Mouse (Mus musculus) mouse trophoblast stem cell (cell line): ENCODE data around the gene Gpr87.
"Not testable (repeated sequence)": the region's sequence is repeated elsewhere in the genome, so short reads cannot be mapped to it uniquely, and the experiment has no call there.

Experiments
- in situ Hi-C, 2 experiments: fragments of 300-500 bp; cut with MseI, MboI; formaldehyde crosslinking; loops; 2 replicates in 1 of 2; 3 replicates in 1 of 2; pipeline ENCODE4 v1.15.1; 2025

Gene Gpr87

DNA sequence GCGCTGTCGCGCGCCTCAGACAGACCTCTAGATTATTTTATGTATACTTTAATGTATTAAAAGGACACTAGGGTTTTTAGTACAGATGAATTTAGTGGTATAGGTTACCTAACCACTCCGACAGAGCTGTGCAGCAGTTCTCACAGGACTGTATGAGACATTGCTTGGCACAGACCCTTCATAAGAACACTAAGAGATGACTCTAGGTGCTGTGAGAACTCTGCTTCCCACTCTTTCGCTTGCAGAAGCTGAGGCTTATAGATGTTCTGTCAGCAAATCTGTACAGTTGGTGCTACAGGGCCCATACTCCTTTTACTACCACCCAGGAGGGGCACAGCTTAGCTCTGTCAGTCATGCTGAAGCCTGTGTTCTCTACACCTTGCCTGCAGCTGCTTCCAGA lies 3.2 kb downstream of the Gpr87 start:
- in situ Hi-C loops, result no loop called here

GRCm38 (mm10) chr3:59187336-59187735 lies 7.6 kb downstream of the Gpr87 start:
- in situ Hi-C loops, result no loop called here

GRCm38 (mm10) chr3:59185662-59186061 lies 9.2 kb downstream of the Gpr87 start:
- in situ Hi-C loops, result no loop called here

- in situ Hi-C loops, result no loop called here
Measured at GRCm38 (mm10) chr3:59182129-59182528, 12.8 kb downstream of the Gpr87 start.

DNA sequence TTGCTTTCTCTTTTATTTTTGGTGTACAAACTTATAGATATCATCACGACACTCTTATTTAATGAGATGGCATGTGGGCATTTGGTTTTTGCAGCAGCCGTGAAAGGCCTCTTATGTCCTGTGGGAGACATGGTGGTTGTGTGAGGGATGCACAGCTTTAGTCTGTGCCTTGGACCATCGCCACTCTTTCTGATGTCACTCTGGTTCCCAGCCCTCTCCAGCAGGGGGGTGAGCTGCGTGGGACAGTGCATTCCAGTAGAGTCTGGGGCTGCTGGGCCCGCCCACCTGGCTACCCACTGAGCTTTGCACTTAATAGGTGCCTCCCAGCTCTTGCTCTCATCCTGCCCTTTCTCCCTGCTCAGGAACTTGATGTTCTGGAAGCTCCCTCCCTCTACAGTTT lies 13.8 kb downstream of the Gpr87 start:
- in situ Hi-C loops, result no loop called here

GRCm38 (mm10) chr3:59176871-59177270 lies 18.0 kb downstream of the Gpr87 start:
- in situ Hi-C loops, result no loop called here

DNA sequence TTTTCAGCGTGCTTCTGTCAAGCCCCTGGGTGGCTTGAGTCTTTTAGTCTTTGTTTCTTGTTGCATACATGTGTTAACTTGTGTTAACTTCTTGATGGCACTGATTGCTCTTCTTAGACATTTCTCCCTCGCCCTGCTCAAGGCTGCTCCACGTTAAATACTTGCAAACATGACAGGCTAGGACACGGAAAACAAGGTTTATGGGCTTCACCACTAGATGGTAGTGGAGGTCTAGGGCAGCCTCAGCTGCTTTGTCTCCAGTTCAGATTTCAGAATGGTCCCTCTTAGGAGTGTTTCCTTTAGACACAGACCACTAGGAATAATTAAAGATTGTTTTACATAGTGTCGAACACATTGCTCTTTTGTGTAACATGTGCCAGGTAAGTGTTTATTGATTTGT lies 19.7 kb downstream of the Gpr87 start:
- in situ Hi-C loops, result no loop called here

DNA sequence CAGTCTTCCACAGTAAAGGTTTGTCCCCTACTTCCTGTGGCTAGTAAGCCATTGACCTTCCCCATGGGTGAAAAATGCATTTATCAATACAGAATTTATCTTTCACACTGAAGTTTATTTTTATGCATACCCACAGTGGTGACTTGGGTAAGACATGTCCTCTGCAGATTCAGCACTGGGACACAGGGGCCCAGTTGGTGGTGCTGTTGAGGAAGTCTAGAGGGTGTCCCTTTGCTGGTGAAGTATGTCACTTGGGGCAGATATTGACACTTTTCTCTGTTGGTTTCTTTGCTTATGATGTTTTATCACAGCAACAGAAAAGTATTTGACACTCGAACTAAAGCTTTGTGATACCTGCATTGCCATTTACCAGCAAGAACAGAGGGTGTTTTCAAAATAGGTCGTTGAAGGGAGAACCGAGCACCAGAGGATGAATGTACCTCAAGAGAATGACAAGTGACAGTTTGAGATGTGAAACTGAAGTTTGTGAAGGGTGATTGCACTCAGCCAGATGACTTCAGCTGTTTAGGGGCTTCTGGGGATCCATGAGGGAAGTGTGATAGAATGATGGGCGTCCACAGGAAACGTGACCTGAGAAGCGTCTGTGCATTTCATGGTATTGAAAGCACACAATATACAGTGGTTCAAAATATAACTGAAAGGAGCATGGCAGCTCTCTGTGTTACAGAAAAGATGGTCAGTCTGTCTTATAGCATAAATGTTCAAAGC lies 20.3 kb downstream of the Gpr87 start:
- in situ Hi-C loops, result no loop called here

DNA sequence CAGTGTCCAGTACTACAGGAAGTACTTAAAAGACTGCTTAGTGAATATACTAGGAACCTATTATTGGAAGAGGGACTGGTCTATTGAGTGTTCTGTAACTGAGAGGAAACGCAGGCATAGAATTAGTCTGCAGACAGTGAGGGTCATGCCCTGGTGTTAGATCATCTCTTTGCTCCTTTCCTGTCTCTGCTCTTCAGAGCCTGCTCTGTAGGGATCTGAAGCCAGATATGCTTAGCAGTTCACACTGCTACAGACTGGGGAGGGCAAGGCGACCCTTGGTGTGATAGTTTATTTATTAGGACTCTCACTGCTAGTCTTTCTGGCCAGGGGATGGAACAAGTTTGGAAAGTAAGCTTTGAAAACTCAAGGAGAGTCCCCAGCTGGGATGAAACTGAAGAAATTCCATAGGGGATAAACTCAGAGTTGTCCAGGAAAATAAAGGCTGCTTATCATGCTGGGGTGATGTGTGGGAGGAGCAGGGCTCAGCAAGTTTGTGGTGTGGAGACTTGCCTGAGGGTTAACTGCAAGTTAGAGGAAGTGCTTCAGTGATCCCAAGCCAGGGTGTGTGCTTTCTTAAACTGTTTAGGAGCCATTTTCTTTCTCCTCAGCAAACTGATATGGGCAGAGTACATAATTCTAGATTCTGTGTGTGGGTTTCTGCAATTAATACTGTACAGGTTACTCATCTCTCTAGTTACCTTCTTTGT lies 24.8 kb downstream of the Gpr87 start:
- in situ Hi-C loops, result no loop called here

- in situ Hi-C loops, result no loop called here
Measured at GRCm38 (mm10) chr3:59169215-59169614, 25.7 kb downstream of the Gpr87 start.

DNA sequence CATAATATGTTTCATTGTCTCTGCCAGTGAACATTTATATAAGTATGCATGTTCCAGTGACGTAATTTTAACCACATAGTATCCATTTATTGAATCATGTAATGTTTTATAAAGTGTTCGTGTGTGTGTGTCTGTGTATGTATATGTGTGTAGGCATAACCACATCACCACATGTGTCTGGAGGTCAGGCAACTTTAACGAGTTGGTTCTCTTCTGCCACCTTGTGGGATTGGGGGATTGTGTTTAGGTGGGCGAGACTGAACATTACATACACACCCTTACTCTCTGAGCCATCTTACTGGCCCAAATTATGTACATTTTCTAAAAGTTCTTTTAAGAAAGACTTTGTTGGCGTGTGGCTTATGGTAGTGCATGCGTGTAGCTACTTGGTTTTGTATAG lies 26.4 kb downstream of the Gpr87 start:
- in situ Hi-C loops, result no loop called here

- in situ Hi-C loops, result no loop called here
Measured at GRCm38 (mm10) chr3:59167417-59168054, 27.4 kb downstream of the Gpr87 start.

DNA sequence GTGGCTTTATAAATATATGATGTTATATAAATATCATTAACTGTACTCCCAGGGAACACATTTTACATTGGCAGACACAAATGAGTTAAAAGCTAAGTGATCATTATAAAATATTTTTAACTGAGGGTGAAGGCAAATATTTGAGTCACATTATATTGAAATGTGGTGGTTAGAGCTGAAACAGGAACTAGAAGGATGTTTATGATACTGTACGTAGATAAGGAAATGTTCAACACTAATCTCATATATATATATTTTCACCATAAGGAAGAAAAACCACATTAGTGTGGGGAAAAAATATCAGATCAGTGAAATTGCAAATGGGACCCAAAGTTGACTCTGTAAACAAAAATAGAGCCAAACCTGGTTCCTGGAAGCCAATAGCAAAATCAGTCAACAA lies 34.4 kb downstream of the Gpr87 start:
- in situ Hi-C loops, result no loop called here

DNA sequence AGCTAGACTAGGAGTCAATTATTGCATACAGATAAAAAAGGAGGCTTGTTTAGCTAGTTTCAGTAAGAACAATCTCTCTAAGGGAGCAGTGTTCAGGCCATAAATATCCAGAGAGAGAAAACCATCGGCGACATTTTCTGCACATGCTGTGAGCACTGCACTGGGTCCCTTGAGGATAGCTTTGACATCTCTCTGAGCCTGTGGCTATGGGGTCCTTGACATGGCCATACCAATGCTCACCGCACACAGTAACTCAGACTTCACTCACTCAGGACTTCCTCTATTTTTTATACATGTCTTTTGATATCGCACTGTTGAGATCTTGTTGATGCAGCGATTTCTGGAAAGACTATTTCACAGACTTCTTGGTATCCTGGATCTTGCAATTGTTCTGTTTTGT lies 37.9 kb downstream of the Gpr87 start:
- in situ Hi-C loops, result no loop called here

- in situ Hi-C loops, result no loop called here
Measured at GRCm38 (mm10) chr3:59155404-59155803, 39.5 kb downstream of the Gpr87 start.

GRCm38 (mm10) chr3:59154888-59155287 lies 40.0 kb downstream of the Gpr87 start:
- in situ Hi-C loops, result no loop called here

DNA sequence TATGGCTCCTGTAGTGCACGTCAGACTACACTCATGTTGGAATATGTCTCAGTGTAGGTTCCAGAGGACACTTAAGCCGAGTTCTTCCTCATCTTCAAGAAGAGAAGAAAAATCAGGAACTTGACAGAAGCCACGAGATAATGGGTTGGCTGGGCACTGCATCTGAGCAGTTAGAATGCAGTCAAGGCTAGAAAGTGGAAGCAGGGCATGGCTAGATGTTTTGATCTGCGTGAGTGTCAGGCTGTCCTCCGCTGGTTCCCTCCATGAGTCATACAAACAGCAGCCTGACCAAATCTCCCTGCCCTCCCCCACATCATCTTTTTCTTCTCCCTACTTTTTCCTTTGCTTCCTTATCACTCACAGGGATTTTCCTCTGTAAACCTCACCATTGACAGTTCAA lies 41.5 kb downstream of the Gpr87 start, which contains the start of gene P2ry14:
Gene P2ry14 (minus strand): TSS at position 195 of the 400 bp plus-strand sequence.
- in situ Hi-C loops, result no loop called here

- in situ Hi-C loops, result no loop called here
Measured at GRCm38 (mm10) chr3:59150624-59151023, 44.3 kb downstream of the Gpr87 start.

GRCm38 (mm10) chr3:59149646-59150045 lies 45.3 kb downstream of the Gpr87 start:
- in situ Hi-C loops, result no loop called here

DNA sequence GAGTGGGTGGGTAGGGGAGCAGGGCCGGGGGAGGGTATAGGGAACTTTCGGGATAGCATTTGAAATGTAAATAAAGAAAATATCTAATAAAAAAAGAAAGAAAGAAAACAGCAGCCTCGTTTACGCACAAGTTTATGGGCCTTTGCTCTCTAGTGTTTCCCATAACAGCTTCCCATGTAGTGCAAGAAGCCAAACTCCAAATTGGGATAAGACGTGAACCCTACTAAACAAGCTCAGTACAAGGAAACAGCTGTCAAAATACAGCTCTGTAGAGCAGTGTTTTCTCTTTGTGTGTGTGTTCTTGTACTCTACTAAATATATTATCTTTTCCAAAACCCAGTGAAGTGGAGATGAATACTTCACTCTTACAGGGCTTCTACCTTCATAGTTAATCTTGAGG lies 49.7 kb downstream of the Gpr87 start:
- in situ Hi-C loops, result no loop called here

GRCm38 (mm10) chr3:59141507-59142305 lies 53.2 kb downstream of the Gpr87 start:
- in situ Hi-C loops, result no loop called here

DNA sequence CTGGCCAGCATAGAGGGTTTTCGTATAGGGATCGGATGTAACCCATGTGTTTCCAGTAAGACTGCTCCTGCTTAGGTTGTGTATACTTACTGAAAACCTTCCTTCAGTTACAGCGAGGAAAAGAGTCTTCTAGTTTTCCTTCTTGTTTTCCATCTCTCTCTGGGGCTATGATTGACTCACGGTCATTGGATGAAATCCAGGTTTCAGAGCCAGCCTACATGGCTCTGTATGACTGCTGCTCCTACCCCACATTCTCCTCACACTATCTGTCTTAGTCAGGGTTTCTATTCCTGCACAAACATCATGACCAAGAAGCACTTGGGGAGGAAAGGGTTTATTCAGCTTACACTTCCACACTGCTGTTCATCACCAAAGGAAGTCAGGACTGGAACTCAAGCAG lies 54.0 kb downstream of the Gpr87 start:
- in situ Hi-C loops, result not testable (repeated sequence)
